Mouse (Mus musculus) testis, adult 2 months (tissue): ENCODE data around the gene Galr3. TPM values are rescaled to one million over a fixed set of nuclear protein-coding genes. Genes with fewer than 3 reads are reported as not detected.

Source experiments
- H3K27ac ChIP-seq: fragments of 200-500 bp; 2 replicates; pipeline ENCODE4 v1.5.1; 2012; ENCODE audit warnings: low read depth, low read length; ENCODE audit not compliant: control insufficient read depth, insufficient read depth
- H3K27me3 ChIP-seq: fragments of 200-500 bp; 2 replicates; pipeline ENCODE4 v1.6.1; 2012; ENCODE audit warnings: mild to moderate bottlenecking, low read length, moderate library complexity; ENCODE audit not compliant: control insufficient read depth, insufficient read depth
- H3K36me3 ChIP-seq: fragments of 200-500 bp; 2 replicates; pipeline ENCODE4 v1.6.1; 2012; ENCODE audit warnings: mild to moderate bottlenecking, low read length; ENCODE audit not compliant: control insufficient read depth, insufficient read depth
- H3K4me1 ChIP-seq: fragments of 200-500 bp; 2 replicates; pipeline ENCODE4 v1.6.1; 2012; ENCODE audit warnings: low read length; ENCODE audit not compliant: control insufficient read depth, insufficient read depth
- H3K4me3 ChIP-seq: fragments of 200-500 bp; 2 replicates; pipeline ENCODE4 v1.5.1; 2012; ENCODE audit warnings: low read depth, mild to moderate bottlenecking, low read length, moderate library complexity, mixed read lengths; ENCODE audit not compliant: control insufficient read depth
- CTCF ChIP-seq: fragments of 200-500 bp; IDR thresholded peaks from 2 replicates; pipeline ENCODE4 v1.5.1; 2012; ENCODE audit warnings: low read depth, mild to moderate bottlenecking, inconsistent platforms, low read length, moderate library complexity; ENCODE audit not compliant: control insufficient read depth, insufficient read depth, insufficient replicate concordance
- POLR2A ChIP-seq: fragments of 200-500 bp; IDR thresholded peaks from 2 replicates; pipeline ENCODE4 v1.6.1; 2012; ENCODE audit warnings: low read depth, mild to moderate bottlenecking, inconsistent platforms, low read length, moderate library complexity; ENCODE audit not compliant: control insufficient read depth
- polyA plus RNA-seq: library from polyadenylated mRNA; depleted of rRNA; stranded (reverse); fragments of >200 nt; gene quantifications from 2 replicates; pipeline ENCODE4 v1.2.3, GENCODE M21; 2012

The Galr3 gene
- polyA plus RNA-seq, 1 experiment = not detected

- no peak for TF ChIP-seq POLR2A
- TF ChIP-seq CTCF = no peak
- H3K27ac ChIP-seq = no peak overlapping the region
- H3K36me3 ChIP-seq = no peaks in the 10 kb centered on the region
- no peak overlapping the region for H3K4me3 ChIP-seq
- no peaks in the 10 kb centered on the region for H3K27me3 ChIP-seq
- no peaks in the 10 kb centered on the region for H3K4me1 ChIP-seq
Measured at GRCm38 (mm10) chr15:79011550-79011949, 30.1 kb upstream of the Galr3 start.

GRCm38 (mm10) chr15:79013382-79013781, 28.3 kb upstream of the Galr3 start:
- Histone ChIP-seq H3K36me3 (no peaks in the 10 kb centered on the region), H3K27me3 (no peaks in the 10 kb centered on the region), H3K27ac (no peak overlapping the region), H3K4me3 (no peak overlapping the region), H3K4me1 (no peaks in the 10 kb centered on the region)
- TF ChIP-seq CTCF = no peak
- TF ChIP-seq POLR2A = no peak

GRCm38 (mm10) chr15:79018191-79018590, 23.5 kb upstream of the Galr3 start:
- H3K27ac ChIP-seq = no peak overlapping the region
- H3K27me3 ChIP-seq = no peaks in the 10 kb centered on the region
- TF ChIP-seq POLR2A (no peak), CTCF (no peak)
- H3K4me3 ChIP-seq = no peak overlapping the region
- H3K4me1 ChIP-seq = no peaks in the 10 kb centered on the region
- H3K36me3 ChIP-seq = no peaks in the 10 kb centered on the region

- no peak for TF ChIP-seq POLR2A
- TF ChIP-seq CTCF = no peak
- no peaks in the 10 kb centered on the region for H3K36me3 ChIP-seq
- no peak overlapping the region for H3K4me3 ChIP-seq
- H3K4me1 ChIP-seq = peaks cover 4% of the 10 kb centered on the region; the same call in 1 of the 2 replicates
- no peaks in the 10 kb centered on the region for H3K27me3 ChIP-seq
- H3K27ac ChIP-seq = no peak overlapping the region
Measured at GRCm38 (mm10) chr15:79018886-79019285, 22.8 kb upstream of the Galr3 start.

GRCm38 (mm10) chr15:79022671-79023230, 18.9 kb upstream of the Galr3 start:
- TF ChIP-seq POLR2A (no peak), CTCF (no peak)
- no peaks in the 10 kb centered on the region for H3K27me3 ChIP-seq
- H3K27ac ChIP-seq = no peak overlapping the region
- H3K4me1 ChIP-seq = peaks cover 24% of the 10 kb centered on the region
- H3K36me3 ChIP-seq = no peaks in the 10 kb centered on the region
- no peak overlapping the region for H3K4me3 ChIP-seq

GRCm38 (mm10) chr15:79023366-79023765, 18.3 kb upstream of the Galr3 start:
- Histone ChIP-seq H3K4me3 (no peak overlapping the region), H3K4me1 (peaks cover 24% of the 10 kb centered on the region), H3K36me3 (no peaks in the 10 kb centered on the region), H3K27ac (no peak overlapping the region), H3K27me3 (no peaks in the 10 kb centered on the region)
- TF ChIP-seq POLR2A (no peak), CTCF (no peak)

GRCm38 (mm10) chr15:79025687-79026308, 15.9 kb upstream of the Galr3 start:
- TF ChIP-seq CTCF (no peak), POLR2A (no peak)
- Histone ChIP-seq H3K4me3 (peak overlapping the region; percentile 55), H3K27me3 (no peaks in the 10 kb centered on the region), H3K36me3 (no peaks in the 10 kb centered on the region), H3K4me1 (peaks cover 38% of the 10 kb centered on the region), H3K27ac (peak overlapping the region; percentile 50; the same call in 1 of the 2 replicates)
